Mouse (Mus musculus) E14TG2a.4 (cell line): ENCODE results near the gene Spata31d1a.
"Not testable (repeated sequence)": the region's sequence is repeated elsewhere in the genome, so short reads cannot be mapped to it uniquely, and the experiment has no call there.

Experiments
- H3K27me3 ChIP-seq: 2 replicates; pipeline ENCODE4 v1.6.1; 2014; ENCODE audit warnings: low read length, control low read depth; ENCODE audit not compliant: insufficient read depth
- H3K36me3 ChIP-seq: 2 replicates; pipeline ENCODE4 v1.6.1; 2014; ENCODE audit warnings: low read length, control low read depth; ENCODE audit not compliant: insufficient read depth
- H3K4me1 ChIP-seq: replicated peaks from 2 replicates; pipeline ENCODE4 v1.6.1; 2014; ENCODE audit warnings: low read depth, low read length, control low read depth
- H3K4me3 ChIP-seq: replicated peaks from 2 replicates; pipeline ENCODE4 v1.5.1; 2014; ENCODE audit warnings: mild to moderate bottlenecking, low read length
- H3K9me3 ChIP-seq: 2 replicates; pipeline ENCODE4 v1.6.1; 2014; ENCODE audit warnings: low read length, control low read depth
- CTCF ChIP-seq: conservative IDR thresholded peaks from 2 replicates; pipeline ENCODE4 v1.5.1; 2014; ENCODE audit warnings: low read length
- NANOG ChIP-seq: IDR thresholded peaks from 2 replicates; pipeline ENCODE4 v1.6.1; 2014; ENCODE audit warnings: borderline replicate concordance, low read length, mixed read lengths
- POU5F1 ChIP-seq: IDR thresholded peaks from 2 replicates; pipeline ENCODE4 v1.6.1; 2014; ENCODE audit warnings: low read length, borderline replicate concordance

Spata31d1a gene

DNA sequence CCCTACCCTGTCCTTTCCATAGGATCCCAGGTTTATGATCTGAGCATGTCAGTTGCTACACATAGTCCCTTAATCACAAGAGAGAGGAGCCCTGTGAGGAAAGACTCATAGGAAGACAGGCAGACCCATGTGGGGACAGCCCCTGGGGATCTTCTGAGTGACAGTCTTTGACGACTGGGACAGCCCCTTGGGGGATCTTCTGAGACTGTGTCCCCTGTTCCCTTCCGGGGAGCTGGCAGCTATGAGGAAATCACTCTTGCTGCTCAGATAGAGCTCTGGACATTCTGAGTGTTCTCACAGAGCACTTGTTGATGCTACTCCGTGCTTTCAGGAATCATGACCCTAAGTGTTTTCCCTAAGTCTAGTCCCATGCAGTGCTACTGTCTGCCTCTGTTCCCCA lies 3.6 kb upstream of the Spata31d1a start:
- Histone ChIP-seq H3K27me3 (peaks cover 37% of the 10 kb centered on the region), H3K9me3 (no peaks in the 10 kb centered on the region), H3K4me1 (peaks cover 54% of the 10 kb centered on the region), H3K36me3 (no peaks in the 10 kb centered on the region), H3K4me3 (peak overlapping the region; percentile 58)
- TF ChIP-seq POU5F1: no peak
- no peak for TF ChIP-seq CTCF

DNA sequence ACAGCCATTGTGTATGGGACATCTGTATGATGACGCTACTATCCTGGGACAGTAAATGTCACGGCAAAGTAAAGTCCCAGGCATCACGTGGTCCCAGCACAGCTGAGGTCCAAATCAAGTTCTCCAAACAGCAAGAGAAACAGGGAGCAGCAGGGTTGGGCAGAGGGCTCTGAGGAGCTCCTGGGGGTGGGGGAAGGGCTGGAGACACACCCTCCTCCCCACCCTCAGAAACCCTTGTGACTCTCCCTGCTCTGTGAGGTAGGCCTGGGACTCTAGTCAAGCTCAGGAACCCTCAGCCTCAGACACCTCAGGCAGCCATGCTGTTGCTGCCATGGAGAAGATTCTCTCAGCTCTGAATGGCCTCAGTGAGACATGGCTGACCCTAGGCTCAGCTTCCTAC lies 1.9 kb upstream of the Spata31d1a start, which contains the start of gene Spata31d1b:
TSS of gene Spata31d1b (plus strand) at position 301 of the 400 bp plus-strand sequence.
- not testable (repeated sequence) for H3K4me3 ChIP-seq, H3K9me3 ChIP-seq, H3K36me3 ChIP-seq
- Histone ChIP-seq H3K27me3 (peaks cover 33% of the 10 kb centered on the region), H3K4me1 (peaks cover 62% of the 10 kb centered on the region)

DNA sequence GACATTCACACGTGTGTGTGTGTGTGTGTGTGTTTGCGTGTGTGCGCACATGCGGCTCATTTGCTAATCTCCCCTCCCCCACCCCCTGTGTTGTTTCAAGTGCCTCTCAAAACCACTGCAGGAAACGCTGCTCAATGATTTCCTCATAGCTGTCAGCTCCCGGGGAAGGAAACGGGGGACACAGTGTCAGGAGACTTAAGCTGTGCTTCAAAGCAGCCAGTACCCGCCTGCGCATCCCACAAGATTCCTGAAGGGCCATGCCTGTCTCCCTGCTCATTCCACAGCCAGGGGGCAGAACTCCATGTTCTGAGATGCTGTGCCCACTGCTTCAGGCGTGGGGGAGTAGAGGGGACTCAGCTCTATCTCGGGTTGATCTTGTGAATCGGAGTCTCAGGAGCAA lies 5.6 kb downstream of the Spata31d1a start:
- no peak overlapping the region for H3K4me3 ChIP-seq
- TF ChIP-seq CTCF (no peak), POU5F1 (no peak), NANOG (no peak)
- H3K27me3 ChIP-seq: peaks cover 11% of the 10 kb centered on the region
- no peaks in the 10 kb centered on the region for H3K36me3 ChIP-seq
- no peaks in the 10 kb centered on the region for H3K9me3 ChIP-seq
- peaks cover 46% of the 10 kb centered on the region for H3K4me1 ChIP-seq

DNA sequence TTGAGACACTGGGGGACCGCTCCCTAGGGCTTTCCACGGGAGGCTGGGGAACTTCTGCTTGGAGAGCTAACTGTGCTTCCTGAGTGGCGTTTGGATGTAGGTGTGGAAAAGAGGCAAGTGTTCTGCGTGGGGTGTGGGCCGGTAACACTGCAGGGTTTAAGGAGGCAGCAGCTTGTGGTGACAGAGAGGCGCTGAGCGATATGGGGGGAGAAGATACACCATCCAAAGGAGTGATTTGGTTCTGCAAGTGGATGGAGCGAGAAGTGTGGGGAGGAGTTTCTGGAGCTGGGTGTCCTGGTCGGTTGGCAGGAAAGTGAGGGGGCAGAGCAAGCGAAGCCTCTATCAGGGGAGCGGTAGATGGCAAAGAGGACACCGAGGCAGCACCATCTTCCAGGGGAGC lies 6.6 kb downstream of the Spata31d1a start:
- TF ChIP-seq POU5F1: no peak
- TF ChIP-seq NANOG: no peak
- TF ChIP-seq CTCF: no peak
- Histone ChIP-seq H3K36me3 (no peaks in the 10 kb centered on the region), H3K27me3 (peaks cover 11% of the 10 kb centered on the region), H3K4me1 (peaks cover 45% of the 10 kb centered on the region), H3K4me3 (no peak overlapping the region), H3K9me3 (no peaks in the 10 kb centered on the region)

DNA sequence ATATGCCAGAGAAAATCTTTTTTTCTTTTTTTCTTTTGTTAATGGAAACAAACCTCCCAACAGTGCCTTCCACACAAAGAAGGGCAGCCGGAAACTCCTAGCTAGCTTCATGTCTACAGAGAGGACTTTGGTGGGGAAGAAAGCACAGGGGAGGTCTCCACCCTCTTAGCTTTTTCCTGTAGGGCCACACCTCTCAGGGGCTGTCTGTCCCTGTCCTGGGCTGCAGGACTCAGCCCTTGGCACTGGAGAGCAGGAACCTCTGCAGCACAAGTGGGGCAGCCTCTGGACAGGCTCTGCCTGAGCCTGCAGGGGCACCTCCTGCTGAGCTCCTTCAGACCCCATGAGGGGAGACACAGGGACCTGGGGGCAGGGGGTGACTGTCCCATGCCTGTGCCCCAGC lies 10.0 kb downstream of the Spata31d1a start:
- H3K4me3 ChIP-seq, H3K9me3 ChIP-seq, H3K36me3 ChIP-seq: not testable (repeated sequence)
- peaks cover 11% of the 10 kb centered on the region for H3K27me3 ChIP-seq
- peaks cover 22% of the 10 kb centered on the region for H3K4me1 ChIP-seq

DNA sequence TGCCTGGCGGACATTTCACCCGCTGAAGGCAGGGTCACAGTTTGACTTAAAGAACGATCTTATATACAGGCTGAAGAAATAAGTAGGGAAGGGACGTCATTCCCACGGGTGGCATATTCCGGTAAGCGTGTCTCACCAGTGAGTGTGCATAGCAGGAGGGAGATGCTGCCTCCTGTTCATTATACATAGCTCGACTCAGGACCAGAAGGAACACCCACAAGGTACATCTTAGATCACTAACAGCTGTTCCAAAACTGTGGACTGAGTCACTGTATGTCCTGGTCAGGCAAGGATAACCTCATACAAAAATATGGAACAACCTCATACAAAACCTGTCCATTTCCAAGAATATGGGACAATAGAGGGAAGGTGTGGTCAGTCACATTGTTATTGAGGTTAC lies 11.0 kb downstream of the Spata31d1a start:
- TF ChIP-seq CTCF (no peak), POU5F1 (no peak), NANOG (no peak)
- H3K27me3 ChIP-seq: peaks cover 10% of the 10 kb centered on the region
- no peaks in the 10 kb centered on the region for H3K9me3 ChIP-seq
- no peak overlapping the region for H3K4me3 ChIP-seq
- H3K4me1 ChIP-seq: peaks cover 12% of the 10 kb centered on the region
- no peaks in the 10 kb centered on the region for H3K36me3 ChIP-seq

DNA sequence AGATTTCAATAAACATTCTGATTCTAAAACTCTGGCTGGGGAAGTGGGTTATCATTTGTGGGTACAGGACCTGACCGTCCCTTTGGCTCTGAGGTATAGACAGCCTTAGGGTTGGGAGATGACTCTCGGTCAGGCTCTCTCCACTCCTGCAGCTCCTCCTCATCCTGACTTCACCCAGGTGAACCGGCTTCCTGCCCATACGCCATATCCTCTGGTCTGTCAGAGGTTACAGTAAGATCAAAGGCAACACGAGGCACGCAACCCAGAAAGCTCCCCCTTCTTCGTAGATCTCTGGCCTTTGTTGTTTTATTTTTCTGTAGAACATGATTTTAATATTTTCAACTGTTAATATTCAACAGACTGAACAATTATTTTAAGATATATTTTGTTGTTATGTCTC lies 14.3 kb downstream of the Spata31d1a start:
- no peak for TF ChIP-seq NANOG
- TF ChIP-seq POU5F1: no peak
- no peak for TF ChIP-seq CTCF
- H3K4me1 ChIP-seq: peaks cover 14% of the 10 kb centered on the region
- no peaks in the 10 kb centered on the region for H3K27me3 ChIP-seq
- H3K9me3 ChIP-seq: peaks cover 5% of the 10 kb centered on the region
- H3K4me3 ChIP-seq: no peak overlapping the region
- H3K36me3 ChIP-seq: no peaks in the 10 kb centered on the region

DNA sequence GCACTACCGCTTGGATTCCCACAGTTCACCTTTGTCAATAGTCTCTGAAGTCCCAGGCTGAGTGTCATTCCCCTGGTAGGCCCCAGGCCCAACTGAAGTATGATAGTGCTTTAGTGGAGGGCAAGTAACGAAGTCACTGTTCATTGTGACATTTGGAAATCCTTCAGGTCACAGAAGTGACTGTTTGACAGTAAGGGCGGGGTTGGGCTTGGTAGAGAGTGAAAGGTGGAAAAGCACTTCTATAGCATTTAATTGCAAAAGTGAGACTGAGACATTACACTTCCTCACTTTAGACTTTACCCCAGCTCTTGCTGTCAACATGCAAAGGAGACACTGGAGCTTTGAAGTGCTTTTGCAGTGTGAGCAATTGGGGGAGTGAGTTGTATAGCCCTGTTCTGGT lies 16.1 kb downstream of the Spata31d1a start, which contains the start of gene 4921517D22Rik:
TSS of gene 4921517D22Rik (minus strand) at position 101 of the 400 bp plus-strand sequence.
- Histone ChIP-seq H3K4me3 (no peak within 1 kb of the TSS), H3K4me1 (peaks cover 13% of the 10 kb centered on the region), H3K36me3 (no peaks in the 10 kb centered on the region), H3K9me3 (peaks cover 5% of the 10 kb centered on the region), H3K27me3 (no peaks in the 10 kb centered on the region)
- TF ChIP-seq POU5F1 (no peak), CTCF (no peak), NANOG (no peak)

DNA sequence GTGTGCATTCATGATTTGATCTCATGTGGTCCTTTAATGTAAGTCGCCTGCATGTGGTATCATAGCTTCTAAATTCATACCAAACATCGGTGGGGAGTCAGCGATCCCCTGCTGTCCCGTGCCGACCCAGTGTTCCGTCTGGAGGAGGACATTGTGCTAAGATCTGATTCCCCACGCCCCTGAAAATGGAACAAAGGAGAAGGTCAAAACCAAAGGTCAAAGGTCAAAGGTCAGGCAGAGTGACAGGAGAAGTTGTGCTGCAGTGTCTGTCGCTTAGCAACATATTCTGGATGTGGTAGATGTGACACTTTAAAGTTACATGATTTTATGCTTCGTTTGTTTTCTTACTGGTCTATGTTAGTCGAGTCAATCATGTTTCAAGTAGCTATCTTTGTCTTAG lies 18.7 kb downstream of the Spata31d1a start:
- TF ChIP-seq NANOG (no peak), CTCF (no peak), POU5F1 (no peak)
- no peaks in the 10 kb centered on the region for H3K36me3 ChIP-seq
- H3K27me3 ChIP-seq: no peaks in the 10 kb centered on the region
- H3K9me3 ChIP-seq: peaks cover 5% of the 10 kb centered on the region
- peaks cover 13% of the 10 kb centered on the region for H3K4me1 ChIP-seq
- no peak overlapping the region for H3K4me3 ChIP-seq
